Mouse (Mus musculus): ENCODE measurements around the gene Rrp9. TPM values are rescaled to one million over a fixed set of nuclear protein-coding genes. Genes with fewer than 3 reads are reported as not detected.

Rrp9 gene
- polyA plus RNA-seq, 3 experiments from 2014 or later, result 21.5 to 34.6 (median 29.4) TPM

DNA sequence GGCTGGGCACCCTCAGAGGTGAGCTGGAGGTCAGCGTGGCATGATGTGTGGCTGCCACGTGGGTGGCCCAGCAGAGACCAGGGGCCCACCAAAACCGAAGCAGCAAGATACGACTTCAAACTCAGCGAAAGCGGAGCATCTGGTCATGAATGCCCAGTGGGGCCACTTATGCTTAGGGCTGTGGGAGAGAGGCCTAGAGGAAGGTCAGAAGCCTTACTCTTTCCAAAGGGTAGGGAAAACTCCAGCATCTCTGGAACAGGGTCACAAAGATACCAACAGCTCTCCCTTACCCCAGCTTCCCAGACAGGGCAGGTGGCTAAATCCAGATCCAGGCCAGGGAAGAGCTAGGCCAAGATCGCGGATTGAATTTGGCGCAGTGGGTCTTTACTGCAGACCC is 18.6 kb upstream of the Rrp9 start:
- ATAC-seq, result no peak

DNA sequence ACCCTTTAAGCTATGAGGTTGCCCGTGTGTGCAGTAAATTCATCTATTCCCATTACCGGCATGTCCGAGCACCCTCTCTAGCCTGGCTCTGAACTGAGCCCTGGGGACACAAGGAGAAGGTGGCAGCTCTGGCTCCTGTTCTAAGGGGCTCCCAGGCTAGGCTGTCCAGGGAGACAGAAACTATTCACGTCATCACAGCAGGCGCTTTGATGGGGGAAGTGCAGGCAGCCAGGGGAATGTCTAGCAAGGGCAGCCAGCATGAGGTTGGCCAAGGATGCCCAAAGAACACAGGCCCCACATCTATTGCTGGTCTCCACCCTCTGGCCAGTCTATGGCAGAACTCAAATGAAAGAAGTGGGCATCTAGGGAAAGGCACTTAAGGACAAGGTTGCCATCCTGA is 17.8 kb upstream of the Rrp9 start:
- no peak for ATAC-seq

DNA sequence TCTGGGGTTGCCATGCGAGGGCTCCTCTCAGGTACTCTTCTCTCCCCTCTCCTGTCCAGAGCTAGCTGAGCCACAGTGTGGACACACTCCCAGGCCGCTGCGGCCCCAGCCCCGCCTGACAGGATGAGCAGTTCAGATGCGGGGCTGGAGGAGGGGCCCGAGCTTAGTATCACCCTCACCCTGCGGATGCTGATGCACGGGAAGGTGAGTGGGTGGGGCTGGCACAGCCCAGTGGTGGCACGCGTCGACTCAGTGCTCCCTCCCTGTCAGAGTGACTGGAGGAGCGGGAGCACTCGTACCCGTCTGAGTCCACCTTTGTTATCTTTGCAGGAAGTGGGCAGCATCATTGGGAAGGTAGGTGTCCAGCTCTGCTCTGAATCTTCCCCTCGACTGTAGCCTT is 15.8 kb upstream of the Rrp9 start:
- no peak for ATAC-seq

DNA sequence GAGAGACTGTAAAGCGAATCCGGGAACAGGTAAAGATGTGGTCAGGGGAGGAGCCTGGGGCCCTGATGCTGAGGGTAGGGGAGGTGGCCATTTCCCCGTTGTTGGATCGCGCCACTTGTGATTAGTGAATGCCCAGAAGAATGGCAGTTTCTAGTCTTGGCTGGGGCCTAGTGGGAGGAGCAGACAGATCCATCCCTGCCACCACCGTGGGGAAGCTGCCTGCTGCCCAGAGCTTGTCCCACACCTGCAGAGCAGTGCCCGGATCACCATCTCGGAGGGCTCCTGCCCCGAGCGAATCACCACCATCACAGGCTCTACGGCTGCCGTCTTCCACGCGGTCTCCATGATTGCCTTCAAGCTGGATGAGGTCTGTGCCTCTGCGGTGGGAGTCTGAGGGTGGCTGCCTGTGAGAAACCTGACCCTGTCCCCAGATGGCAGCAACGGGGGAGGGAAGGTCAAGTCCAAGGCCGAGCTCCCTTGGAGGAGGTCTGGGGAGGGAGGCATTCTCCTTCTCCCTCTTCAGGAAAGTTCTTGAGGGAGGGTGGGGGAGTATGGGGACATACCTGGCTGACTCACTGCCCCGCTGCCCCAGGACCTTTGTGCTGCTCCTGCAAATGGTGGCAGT is 15.2 kb upstream of the Rrp9 start:
- ATAC-seq, result no peak

DNA sequence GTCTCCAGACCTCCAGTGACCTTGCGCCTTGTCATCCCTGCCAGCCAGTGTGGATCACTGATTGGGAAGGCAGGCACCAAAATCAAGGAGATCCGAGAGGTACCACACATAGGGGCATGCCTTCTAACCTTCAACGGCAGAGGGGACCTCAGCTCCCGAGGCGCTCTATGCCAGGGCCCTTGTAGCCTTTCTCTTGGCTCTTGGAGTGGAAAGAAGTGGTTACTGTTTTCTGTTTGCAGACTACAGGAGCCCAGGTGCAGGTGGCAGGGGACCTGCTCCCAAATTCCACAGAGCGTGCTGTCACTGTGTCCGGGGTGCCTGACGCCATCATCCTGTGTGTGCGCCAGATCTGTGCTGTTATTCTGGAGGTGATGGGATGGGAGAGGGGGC is 14.7 kb upstream of the Rrp9 start:
- no peak for ATAC-seq

DNA sequence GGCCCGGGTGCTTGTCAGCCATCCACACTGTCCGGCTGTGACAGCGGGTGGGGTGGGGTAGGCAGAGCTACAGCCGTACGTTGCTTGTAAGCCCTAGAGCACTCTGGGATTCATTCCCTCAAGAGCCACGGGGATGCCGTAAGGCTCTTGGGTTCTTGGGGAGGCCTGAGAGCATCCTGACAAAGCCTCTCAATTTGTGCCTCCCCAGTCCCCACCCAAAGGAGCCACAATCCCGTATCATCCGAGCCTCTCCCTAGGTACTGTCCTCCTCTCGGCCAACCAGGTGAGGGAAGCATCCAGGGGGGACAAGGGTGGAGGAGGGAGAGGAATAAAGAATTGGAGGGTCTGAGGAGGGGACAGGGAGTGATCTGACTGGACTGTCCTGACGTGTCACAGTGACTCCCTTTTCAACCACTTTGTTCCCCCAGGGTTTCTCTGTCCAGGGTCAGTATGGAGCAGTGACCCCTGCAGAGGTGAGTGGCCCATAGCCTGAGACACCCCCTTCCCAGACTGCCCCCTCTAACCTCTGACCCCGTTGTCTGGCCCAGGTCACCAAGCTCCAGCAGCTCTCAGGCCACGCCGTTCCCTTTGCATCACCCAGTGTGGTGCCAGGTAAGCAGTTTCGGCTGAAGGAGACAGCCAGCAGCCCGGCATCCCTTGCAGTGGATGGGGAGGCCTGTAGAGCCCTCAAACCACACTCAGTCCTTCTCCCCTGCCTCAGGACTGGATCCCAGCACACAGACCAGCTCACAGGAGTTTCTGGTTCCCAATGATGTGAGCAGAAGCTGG is 13.9 kb upstream of the Rrp9 start:
- no peak for ATAC-seq

DNA sequence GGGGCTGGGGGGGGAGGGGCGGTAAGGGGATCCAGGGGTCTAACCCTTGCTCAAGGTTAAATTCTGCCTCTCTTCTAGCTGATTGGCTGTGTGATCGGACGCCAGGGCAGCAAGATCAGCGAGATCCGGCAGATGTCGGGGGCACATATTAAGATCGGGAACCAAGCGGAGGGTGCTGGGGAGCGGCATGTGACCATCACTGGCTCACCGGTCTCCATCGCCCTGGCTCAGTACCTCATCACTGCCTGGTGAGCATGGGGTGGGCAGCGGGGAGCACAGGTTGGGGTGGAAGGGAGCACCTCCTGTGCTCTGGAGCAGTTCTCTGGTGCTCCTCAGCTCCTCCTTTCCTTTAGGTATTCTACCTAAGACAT is 13.3 kb upstream of the Rrp9 start:
- ATAC-seq, result no peak

DNA sequence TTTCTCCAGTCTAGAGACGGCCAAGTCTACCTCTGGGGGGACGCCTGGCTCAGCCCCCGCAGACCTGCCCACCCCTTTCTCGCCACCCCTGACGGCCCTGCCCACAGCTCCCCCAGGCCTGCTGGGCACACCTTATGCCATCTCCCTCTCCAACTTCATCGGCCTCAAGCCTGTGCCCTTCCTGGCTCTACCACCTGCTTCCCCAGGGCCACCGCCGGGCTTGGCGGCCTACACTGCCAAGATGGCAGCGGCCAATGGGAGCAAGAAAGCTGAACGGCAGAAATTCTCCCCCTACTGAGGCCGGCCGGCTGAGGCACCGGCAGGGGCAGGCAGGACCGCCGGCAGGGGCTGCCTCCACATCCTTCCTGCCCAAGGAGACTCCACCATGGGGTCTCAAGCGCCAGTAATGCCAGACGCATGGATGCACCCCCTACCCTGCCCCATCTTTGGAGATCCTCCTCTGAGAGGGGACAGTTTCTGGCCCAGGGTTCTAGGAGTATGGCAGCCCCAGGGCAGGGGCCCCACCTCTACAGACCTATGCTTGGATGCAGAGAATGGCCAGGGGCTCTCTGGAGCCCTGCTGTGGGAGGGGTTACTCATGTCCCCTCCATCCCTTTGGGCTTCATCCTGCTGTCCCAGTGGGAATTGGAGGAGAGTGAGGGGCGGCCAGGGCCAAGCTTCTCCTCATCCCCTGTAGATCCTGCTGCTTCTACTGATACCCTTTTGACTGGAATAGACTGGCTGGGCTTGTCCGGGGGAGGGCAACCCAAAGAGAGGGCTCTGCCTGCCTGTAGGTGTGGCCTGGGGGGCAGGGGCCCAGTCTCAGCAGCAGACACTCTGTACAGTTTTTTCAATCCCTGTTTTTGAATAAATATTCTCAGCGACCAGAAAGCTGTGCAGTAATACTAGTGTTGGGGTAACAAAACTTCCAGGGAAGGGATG is 12.4 kb upstream of the Rrp9 start:
- no peak for ATAC-seq

DNA sequence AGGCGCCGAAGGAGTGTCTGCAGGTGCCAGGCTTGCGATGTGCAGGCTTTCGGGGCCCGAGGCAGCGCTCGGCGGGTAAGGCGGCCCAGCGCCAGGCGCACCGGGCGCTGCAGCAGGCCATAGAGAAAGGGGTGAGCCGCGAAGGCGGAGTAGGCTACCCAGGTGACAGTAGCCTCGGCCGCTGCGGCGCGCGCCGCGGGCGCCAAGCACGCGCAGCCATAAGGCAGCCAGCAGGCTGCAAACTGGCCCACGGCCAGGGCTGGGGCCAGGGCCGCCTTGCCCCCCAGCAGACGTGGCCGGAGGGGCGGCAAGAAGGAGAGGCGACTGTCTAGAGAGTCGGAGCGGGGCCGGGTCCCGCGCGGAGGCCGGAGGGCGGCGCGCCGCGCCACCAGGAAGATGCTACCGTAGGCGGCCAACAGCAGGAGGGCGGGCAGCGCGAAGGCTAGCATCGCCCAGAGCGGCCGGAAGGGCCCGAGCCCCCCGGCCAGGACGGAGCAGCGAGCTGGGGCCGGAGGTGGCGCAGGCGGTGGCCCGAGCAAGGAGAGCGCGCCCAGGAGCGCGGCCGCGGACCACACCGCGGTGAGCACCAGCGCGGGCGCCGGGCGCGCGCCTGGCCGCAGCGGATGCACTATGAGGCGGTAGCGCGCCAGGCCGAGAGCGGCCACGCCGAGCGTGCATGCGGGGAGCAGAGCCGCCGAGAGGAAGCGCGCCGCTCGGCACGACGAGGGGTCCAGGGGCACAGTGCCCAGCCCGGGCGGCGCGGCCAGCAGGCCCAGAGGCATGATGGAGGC is 10.8 kb upstream of the Rrp9 start:
- ATAC-seq, result peak; percentile 44

DNA sequence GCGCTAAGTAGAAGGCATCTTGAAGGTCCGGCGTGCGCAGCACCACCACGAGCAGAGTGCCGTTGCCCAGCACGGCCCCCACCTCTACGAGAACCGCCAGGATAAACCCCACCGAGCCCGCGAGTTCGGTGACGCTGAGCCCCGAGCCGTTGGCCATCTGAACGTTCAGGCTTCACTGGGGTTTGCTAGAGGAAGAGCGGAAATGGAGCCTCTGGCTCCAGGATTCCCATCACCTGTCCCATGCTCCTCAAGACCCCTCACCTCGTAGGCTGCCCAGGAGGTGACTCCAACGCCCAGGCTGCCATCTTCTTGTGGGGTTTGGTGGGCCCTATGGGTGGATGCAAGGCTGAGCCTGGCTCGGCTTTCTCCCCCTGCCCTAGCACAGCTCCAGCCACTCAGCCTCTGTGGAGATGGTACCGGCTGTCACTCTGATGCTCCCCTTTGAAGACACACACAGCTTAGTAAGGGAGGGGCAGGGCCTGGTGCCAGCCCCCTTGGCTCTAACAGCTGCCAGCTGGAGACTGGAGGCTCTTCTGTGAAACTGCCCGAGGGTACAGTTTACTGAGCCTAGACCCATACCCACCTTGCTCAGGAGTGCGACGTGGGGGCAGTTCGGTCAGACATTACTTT is 10.1 kb upstream of the Rrp9 start, which contains the start of gene Gpr62:
Gpr62 (minus strand) TSS at position 368 of the 630 bp plus-strand sequence.
- no peak for ATAC-seq

DNA sequence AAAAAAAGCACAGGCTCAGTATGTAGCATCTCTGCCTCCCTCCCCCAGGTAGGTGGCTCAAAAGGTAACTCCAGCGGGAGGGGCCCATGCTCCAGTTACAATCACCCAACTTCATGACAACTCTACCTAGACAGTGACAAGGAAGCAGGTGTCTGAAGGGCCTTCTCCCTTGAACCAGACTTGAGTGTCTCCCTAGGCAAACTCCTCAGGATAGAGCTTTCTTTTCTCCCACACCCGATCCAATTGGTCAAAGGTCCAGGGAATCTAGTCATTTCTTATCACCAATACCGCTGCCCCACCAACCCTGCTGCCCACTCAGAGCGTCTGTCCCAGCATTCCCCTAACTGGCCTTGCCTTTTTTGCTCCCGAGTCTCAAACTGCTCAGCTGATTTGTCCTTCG is 9.0 kb upstream of the Rrp9 start:
- no peak for ATAC-seq

DNA sequence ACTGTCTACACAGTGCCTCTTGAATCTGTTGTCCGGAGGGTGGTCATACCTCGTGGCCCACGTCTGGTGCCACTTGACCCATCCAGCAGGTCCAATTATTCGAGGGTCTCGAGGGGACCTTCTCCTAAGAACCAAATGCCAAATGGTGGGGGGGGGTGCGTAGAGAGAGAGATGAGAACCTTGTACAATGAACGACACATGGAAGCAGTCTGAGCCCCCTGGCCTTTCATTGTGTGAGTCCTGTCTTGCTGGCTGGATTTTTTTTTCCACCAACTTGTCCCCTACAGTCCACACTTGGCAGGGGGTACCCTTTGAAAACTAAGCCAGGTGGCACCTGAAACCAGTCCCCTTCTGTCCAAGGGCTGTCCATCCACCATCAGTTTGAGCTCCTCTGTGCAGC is 8.0 kb upstream of the Rrp9 start:
- ATAC-seq, result no peak

DNA sequence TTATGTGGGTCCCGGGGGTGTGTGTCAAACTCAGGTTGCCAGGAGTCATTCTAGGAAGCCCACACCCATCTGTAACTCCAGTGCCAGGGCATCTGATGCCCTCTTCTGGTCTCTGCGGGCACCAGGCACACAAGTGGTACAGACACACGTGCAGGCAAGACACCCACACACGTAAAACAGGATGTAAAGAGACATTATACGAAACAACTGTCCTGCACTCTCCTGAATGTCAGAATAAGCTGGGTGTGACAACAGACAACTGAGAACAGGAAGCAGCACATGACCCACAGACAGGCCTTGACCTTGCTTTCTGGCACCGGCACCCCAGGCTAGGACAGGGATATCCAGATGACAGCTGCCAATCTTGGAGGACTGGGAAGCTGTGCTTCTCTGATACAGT is 6.4 kb upstream of the Rrp9 start:
- peak; percentile 58 for ATAC-seq

DNA sequence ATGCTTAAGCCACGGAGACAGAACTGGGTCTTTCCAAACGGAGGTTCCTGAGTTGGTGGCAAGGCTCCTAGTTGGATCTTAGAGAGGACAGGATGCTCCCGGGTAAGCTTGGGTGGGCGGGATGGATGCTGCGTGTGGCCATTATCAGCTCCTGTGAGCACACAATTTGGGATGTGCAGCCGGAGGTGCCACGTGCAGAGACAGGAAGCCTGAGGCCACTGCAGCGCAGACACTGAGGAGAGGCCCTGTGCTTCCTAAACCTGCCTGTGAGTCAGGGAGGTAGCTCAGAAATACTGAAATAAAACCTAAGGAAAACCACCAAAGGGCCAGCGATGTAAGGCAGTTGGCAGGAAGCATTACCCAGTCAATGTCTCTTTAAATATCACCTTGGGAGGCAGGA is 6.0 kb upstream of the Rrp9 start:
- no peak for ATAC-seq

DNA sequence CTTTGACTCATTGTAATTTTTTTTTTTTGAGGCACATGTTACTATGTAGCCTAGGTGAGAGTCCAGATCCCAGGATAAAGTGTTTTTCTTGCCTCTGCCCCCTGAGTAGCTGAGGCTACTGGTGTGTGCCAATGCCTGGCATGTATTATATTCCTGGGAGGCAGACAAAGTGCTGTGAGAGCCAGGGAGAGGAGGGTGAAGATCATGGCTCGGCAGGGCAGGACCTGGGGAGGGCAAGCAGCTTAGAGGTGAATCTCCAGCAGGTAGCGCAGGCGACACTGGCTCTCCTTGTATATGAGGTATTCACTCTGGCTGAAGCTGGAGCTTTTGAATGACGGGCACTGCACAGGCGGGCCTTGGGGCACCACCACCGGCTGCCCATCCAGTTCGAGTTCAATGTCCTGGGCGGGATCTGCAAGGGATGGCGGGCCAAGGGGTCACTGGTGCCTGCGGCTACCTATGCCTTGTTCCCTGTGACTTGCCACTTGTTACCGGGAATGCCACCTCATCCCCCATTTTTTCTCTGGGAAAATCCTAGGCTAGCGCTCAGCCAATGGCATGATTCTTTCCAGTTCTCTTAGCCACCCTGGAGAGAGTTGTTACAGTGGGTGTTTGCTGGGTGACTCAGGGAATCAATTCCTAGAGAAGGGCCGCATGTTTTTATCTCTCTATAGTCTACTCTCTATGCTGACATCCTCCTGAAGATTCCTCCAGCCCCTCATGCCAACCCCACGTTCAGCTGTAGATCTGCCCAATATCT is 4.6 kb upstream of the Rrp9 start:
- no peak for ATAC-seq

DNA sequence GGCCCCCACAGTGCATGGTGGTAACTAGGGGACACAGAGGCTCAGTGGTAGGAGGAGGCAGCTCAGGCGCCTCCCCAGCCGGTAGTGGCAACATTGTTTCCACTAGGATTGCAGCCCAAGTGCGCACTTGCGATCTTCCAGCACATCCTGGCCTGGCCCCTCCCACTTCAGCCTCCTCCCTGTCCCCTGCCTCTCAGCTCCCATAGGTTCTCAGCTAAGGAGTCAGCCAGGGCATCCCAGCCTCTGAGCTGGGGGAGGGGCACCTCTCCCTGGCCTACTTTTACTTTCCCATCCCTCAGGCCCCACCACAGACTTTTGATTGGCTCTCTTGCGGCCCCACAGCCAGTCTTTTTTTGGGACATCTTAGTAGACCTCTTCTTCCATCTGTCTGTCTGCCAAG is 3.9 kb upstream of the Rrp9 start:
- ATAC-seq, result no peak

DNA sequence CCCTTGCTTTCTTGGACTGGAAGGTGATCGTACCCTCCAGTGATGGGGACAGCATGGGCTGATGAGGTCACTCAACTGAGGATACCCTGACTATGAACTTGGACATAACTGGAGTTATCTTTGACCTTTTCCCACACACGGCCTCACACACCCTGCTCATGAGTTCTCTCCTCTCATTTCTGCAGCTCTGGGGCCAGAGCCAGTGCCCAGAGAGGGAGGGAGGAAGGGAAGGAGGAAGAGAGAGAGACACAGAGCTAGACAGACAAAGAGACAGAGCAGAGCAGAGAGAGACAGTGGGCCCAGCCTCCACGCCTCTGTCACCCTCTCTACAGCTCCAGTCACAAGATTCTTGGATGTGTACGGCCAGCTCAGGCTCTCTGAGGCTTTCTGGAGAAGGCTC is 3.4 kb upstream of the Rrp9 start:
- no peak for ATAC-seq

DNA sequence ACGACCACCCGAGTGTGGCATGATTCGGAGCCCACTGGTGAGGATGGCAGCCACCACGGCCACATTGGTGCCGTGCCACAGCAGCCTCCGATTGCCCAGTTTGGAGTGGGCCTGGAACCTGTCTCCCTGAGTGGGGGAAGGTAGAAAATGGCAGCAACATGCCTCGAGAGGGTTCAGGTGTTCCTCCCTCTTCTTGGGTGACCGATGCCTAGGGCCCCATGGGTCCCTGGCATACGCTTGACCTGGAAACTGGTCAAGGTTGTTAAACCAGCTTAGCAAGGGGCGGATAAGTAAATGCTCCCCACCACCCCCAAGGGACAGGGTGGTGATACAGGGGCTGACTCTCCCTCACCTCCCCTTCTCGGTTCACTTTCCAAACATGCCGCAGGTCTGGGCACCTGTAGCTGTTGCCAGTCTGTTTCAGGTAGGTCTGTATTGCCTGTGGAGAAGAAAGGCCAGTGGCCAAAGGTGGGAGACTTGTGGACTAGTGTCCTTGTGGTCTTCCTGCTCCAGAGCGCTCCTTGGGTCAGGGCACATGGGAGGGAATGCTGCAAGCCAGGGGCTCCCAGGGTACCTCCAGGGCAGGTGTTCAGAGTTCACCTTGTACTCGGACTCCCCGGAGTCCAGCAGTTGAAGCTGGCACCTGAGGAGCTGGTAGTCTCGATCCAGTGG is 2.5 kb upstream of the Rrp9 start:
- no peak for ATAC-seq

DNA sequence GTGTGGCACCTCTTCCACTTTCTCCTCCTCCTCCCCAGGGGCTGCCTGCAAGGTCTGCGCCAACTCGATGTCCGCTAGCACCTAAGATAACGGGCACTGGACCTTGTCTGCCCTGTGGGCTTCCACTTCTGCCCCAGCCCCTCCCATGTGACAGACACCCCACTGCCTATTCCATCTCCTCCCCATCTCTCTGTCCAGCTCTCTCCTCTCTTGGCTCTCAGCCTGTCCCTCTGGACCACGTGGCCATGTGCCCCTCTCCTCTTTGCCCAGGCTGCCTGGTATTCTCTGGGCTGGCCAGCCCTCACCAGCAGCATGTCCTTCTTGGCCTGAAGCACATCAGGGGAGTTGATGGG is 2.0 kb upstream of the Rrp9 start:
- no peak for ATAC-seq

DNA sequence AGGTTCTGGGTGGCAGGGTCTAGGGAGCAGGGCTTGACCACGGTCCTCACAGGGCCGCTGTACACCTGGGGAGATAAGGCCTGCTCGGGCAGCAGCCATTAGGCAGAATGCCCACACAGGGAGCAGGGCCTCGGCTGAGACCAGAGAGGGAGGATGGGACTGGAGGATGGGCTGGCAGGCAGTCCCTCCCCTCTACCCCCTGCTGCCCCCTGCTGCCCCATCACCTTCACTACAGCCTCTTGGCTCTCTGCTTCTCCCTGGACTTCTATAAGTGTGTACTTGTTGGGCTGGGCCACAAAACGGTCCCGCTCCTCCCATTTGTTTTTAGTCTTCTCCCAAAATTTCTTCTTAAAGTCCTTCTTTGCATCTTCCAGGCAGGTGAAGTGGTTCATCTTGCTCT is 1.3 kb upstream of the Rrp9 start:
- no peak for ATAC-seq

DNA sequence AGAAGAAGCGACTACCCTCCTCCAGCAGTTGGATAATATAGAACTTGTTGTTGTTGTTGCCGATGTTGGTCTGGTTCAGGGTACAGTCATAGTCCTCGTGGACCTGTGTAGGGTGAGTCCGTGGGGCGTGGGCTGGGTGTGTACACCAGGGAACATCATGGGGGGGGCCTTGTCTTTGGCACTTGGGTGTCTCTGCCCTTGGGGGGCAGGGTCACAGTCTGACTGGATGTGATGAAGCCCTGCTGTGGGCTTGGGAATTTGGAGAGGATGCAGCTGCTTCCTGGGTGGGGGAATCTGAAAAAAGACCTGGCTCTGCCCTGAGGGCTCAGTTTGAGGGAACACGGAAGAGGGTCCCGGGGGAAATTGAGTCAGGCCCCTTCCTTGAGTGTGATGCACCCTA is 717 bp upstream of the Rrp9 start:
- ATAC-seq, result no peak

Measured in inflammation-experienced regulatory T-cells, adult 6 months (primary cell).